Mouse (Mus musculus) E14TG2a.4 (cell line): ENCODE results near the gene Oxct1.

Source experiments
- H3K27me3 ChIP-seq: 2 replicates; pipeline ENCODE4 v1.6.1; 2014; ENCODE audit warnings: low read length, control low read depth; ENCODE audit not compliant: insufficient read depth
- H3K36me3 ChIP-seq: 2 replicates; pipeline ENCODE4 v1.6.1; 2014; ENCODE audit warnings: low read length, control low read depth; ENCODE audit not compliant: insufficient read depth
- H3K4me1 ChIP-seq: replicated peaks from 2 replicates; pipeline ENCODE4 v1.6.1; 2014; ENCODE audit warnings: low read depth, low read length, control low read depth
- H3K4me3 ChIP-seq: replicated peaks from 2 replicates; pipeline ENCODE4 v1.5.1; 2014; ENCODE audit warnings: mild to moderate bottlenecking, low read length
- H3K9me3 ChIP-seq: 2 replicates; pipeline ENCODE4 v1.6.1; 2014; ENCODE audit warnings: low read length, control low read depth
- CTCF ChIP-seq: conservative IDR thresholded peaks from 2 replicates; pipeline ENCODE4 v1.5.1; 2014; ENCODE audit warnings: low read length
- NANOG ChIP-seq: IDR thresholded peaks from 2 replicates; pipeline ENCODE4 v1.6.1; 2014; ENCODE audit warnings: borderline replicate concordance, low read length, mixed read lengths
- POU5F1 ChIP-seq: IDR thresholded peaks from 2 replicates; pipeline ENCODE4 v1.6.1; 2014; ENCODE audit warnings: low read length, borderline replicate concordance

Oxct1 gene

DNA sequence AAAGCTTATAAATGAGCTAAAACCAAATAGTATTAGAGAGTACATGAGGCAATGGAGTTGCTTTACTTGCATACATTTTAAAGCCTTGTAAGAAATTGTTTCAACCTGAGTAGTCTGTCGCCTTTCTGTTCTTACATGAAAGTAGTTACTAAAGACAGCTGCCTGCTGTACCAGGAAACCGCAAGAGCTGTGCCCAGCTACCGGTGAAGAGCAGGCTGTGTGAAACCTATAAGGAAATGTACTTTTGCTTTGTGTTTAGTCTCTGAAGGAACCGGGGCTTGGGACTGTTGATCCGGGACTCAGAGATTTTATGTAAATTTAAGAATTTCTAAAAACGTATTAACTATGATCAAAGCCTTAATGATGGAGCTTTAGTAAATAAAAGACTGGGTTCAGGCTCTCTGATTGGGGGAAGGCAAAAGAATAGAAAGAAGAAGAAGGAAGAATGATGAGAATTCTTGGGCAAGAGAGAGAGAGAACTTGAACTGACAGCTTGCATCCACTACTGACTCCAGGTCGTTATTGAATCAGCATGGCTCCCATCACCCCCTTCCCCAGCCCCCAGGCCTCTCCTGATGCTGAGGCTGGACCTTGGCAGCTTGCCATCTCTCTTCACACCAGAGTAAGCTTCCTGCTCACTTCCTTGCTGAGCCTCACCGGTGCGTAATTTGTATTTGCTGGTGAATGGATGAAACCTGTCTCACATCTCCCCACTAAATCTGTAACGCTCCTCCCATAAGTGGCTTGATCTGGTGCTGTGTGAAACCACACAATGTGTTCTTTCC, 59.6 kb downstream of the Oxct1 start:
- Histone ChIP-seq H3K27me3 (no peaks in the 10 kb centered on the region), H3K4me1 (no peaks in the 10 kb centered on the region), H3K36me3 (no peaks in the 10 kb centered on the region), H3K9me3 (no peaks in the 10 kb centered on the region), H3K4me3 (no peak overlapping the region)
- TF ChIP-seq POU5F1, result no peak
- TF ChIP-seq NANOG, result no peak
- no peak for TF ChIP-seq CTCF

DNA sequence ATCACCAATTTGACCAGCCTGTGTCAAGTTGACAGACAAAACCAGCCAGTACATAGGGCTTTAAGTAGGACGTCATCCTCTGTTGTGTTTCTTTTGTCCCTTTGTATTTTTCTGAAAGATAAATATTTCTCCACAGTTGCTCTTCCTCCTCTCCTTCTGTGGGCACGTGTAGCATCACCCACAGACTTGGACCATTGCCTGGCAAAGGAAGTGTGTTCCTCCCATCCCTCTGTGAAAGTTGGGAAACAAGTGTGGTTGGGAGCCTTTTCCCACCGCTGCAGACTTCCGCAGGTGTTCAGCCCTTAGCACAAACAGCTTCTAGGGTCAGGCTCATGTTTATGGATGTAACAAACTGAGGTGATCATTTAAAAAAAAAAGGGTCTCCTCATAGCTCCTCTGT, 61.3 kb downstream of the Oxct1 start:
- Histone ChIP-seq H3K9me3 (no peaks in the 10 kb centered on the region), H3K4me3 (no peak overlapping the region), H3K4me1 (no peaks in the 10 kb centered on the region), H3K36me3 (peaks cover 3% of the 10 kb centered on the region), H3K27me3 (no peaks in the 10 kb centered on the region)
- TF ChIP-seq POU5F1 (no peak), NANOG (no peak), CTCF (no peak)

DNA sequence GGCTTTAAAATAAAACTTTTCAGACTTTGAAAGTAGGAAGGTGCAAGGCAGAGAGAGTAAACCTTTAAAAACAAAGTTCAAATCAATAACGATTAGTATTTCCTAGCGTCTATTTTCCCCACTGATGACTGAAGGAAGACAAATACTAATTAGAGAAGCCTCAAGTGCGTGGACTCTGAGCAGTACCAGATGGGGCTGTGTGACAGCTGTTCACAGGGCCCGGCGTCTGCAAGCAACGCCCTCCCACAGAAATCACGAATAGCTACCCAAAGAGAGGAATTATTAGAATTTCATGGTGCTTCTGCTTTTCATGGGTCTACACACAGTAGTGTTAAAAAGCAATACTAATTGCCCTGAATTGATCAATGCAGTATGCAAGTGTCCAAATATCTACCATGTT, 61.7 kb downstream of the Oxct1 start:
- Histone ChIP-seq H3K27me3 (no peaks in the 10 kb centered on the region), H3K4me3 (no peak overlapping the region), H3K36me3 (peaks cover 3% of the 10 kb centered on the region), H3K4me1 (no peaks in the 10 kb centered on the region), H3K9me3 (no peaks in the 10 kb centered on the region)
- TF ChIP-seq NANOG (no peak), CTCF (no peak), POU5F1 (no peak)

DNA sequence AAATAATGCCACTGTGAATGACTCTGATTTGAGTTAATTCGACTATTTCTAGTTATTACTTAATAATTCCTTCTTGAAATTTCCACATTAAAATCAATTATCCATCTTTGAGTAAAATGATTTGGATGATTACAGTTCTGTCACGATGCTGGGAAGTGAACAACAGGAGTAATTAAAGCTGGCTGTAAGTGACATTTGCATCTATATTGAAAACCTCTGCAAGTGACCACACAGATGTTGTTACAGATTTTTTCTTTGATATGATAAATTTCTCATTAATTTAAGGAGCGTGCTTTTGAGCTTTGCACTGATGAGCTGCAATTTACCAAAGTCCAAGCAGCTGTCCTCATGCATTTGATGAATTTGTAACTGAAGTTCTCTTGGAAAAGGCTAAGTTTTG, 64.4 kb downstream of the Oxct1 start:
- TF ChIP-seq CTCF (no peak), NANOG (no peak), POU5F1 (no peak)
- Histone ChIP-seq H3K9me3 (no peaks in the 10 kb centered on the region), H3K4me3 (no peak overlapping the region), H3K36me3 (peaks cover 3% of the 10 kb centered on the region), H3K4me1 (no peaks in the 10 kb centered on the region), H3K27me3 (no peaks in the 10 kb centered on the region)

DNA sequence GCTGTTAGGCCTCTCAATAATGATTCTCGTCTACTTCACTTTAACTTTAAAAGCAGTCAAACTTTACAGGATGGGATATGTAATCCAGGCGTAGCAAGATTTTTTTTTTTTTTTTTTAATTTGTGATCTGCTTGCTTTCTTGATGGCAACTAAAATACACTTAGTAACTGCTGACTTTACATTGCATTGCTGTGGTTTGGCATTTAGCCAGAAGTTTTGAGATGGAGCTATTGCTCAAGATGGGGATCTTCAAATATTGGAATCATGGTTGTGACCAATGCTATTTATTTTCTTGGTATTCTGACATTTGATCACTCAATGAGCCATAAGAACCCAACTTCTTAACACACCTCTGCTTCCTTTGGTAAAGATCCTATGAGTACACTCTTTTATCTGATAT, 66.4 kb downstream of the Oxct1 start:
- no peak overlapping the region for H3K4me3 ChIP-seq
- H3K4me1 ChIP-seq, result no peaks in the 10 kb centered on the region
- H3K36me3 ChIP-seq, result peaks cover 3% of the 10 kb centered on the region
- H3K27me3 ChIP-seq, result no peaks in the 10 kb centered on the region
- H3K9me3 ChIP-seq, result no peaks in the 10 kb centered on the region
- TF ChIP-seq CTCF (no peak), POU5F1 (no peak), NANOG (no peak)

DNA sequence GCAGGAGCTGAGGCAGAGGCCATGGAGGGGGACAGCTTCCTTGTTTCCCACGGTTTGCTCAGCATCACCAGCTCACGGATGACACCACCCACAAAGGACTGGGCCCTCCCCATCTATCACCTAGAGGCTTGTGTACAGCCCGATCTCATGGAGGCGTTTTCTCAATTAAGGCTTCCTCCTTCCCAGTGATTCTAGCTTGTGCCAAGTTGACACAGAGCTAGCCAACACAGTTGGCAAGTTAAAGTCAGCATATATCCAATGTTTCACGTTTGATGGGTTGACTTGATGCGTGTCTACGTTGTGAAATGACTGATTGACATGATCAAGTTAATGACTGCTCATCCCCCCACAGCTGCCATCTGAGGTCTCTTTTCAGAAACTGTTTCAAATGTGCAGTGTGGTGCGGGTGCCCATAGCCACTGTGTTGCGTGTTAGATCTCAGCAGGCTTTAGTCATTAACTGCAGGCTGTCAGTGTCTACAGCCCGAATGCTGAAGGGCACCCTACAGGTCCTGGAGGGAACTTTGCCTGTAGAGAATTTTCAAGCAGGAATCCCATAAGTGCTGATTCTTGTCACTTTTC, 74.2 kb downstream of the Oxct1 start:
- no peak for TF ChIP-seq CTCF
- no peak for TF ChIP-seq POU5F1
- no peak for TF ChIP-seq NANOG
- no peak overlapping the region for H3K4me3 ChIP-seq
- H3K36me3 ChIP-seq, result peaks cover 4% of the 10 kb centered on the region
- no peaks in the 10 kb centered on the region for H3K4me1 ChIP-seq
- H3K27me3 ChIP-seq, result no peaks in the 10 kb centered on the region
- H3K9me3 ChIP-seq, result no peaks in the 10 kb centered on the region

DNA sequence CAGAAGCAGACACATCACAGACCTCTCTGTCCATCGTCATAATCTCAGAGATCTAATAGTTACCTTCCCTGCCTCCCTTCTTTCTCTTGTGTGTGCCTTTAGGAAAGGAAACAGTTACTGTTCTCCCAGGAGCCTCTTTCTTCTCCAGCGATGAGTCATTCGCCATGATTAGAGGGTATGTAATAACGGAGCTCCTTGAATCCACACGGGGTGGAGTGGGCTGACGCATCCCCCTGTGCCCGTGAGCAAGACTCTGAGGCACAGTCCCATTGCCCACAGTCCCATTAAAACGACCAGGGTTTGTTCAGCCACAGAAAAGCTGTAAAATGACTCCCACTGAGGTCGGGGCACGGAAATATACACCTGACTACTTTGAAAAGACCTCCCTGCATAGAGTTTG, 74.8 kb downstream of the Oxct1 start:
- no peak overlapping the region for H3K4me3 ChIP-seq
- no peaks in the 10 kb centered on the region for H3K27me3 ChIP-seq
- no peaks in the 10 kb centered on the region for H3K4me1 ChIP-seq
- no peaks in the 10 kb centered on the region for H3K9me3 ChIP-seq
- H3K36me3 ChIP-seq, result peaks cover 4% of the 10 kb centered on the region
- TF ChIP-seq CTCF (no peak), NANOG (no peak), POU5F1 (no peak)

DNA sequence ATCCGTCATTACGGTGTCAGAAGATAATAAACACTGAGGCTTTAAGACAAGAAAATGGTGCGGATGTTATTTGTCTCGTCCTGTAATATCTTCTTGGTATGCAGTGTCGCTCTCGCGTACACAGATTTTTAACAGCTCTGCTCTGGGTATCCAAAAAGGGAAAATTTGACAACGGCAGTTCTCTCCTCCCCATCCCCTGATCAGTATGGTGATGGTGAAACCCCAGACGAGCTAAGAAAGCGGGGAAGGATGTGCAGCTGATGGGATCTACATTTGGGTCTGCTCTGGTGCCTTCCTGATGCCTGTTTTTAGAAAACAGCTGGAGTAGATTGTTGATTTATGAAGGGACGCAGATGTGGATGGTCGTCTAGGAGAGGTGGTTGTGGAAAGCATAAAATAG, 78.1 kb downstream of the Oxct1 start:
- Histone ChIP-seq H3K36me3 (peaks cover 4% of the 10 kb centered on the region), H3K27me3 (no peaks in the 10 kb centered on the region), H3K4me3 (no peak overlapping the region), H3K4me1 (no peaks in the 10 kb centered on the region), H3K9me3 (no peaks in the 10 kb centered on the region)
- TF ChIP-seq POU5F1, result no peak
- TF ChIP-seq NANOG, result no peak
- TF ChIP-seq CTCF, result no peak
